Mouse (Mus musculus): Measurements from ENCODE around the gene Cirbp.
A peak's percentile ranks its signal among the peaks of the same experiment; 100 is the strongest.
"Not testable (repeated sequence)": the region's sequence is repeated elsewhere in the genome, so short reads cannot be mapped to it uniquely, and the experiment has no call there.

Gene Cirbp

GRCm38 (mm10) chr10:80161522-80162242, 4.1 kb upstream of the Cirbp start:
- DNase-seq (ENCODE audit: low spot score in 2 of 2): no peak

GRCm38 (mm10) chr10:80162243-80162608, 3.6 kb upstream of the Cirbp start:
- no peak for DNase-seq (ENCODE audit: low spot score in 2 of 2)

- no peak for DNase-seq (ENCODE audit: low spot score in 2 of 2)
Measured at GRCm38 (mm10) chr10:80162716-80163299, 3.0 kb upstream of the Cirbp start.

GRCm38 (mm10) chr10:80163721-80164120, 2.1 kb upstream of the Cirbp start:
- peak; percentile 44 to 48 for DNase-seq (ENCODE audit: low spot score in 2 of 2)

- DNase-seq (ENCODE audit: low spot score in 2 of 2): peak; percentile 31 to 42
Measured at GRCm38 (mm10) chr10:80164161-80164997, 1.4 kb upstream of the Cirbp start.

- DNase-seq (ENCODE audit: low spot score in 2 of 2): peak; percentile 97 to 98
Measured at GRCm38 (mm10) chr10:80164998-80165344, 814 bp upstream of the Cirbp start.

- not testable (repeated sequence) for DNase-seq (ENCODE audit: low spot score in 2 of 2)
Measured at GRCm38 (mm10) chr10:80166136-80166535, 351 bp downstream of the Cirbp start.

GRCm38 (mm10) chr10:80167460-80168037, 1.8 kb downstream of the Cirbp start:
- peak; percentile 97 to 99 for DNase-seq (ENCODE audit: low spot score in 2 of 2)

GRCm38 (mm10) chr10:80168038-80168661, 2.4 kb downstream of the Cirbp start:
- DNase-seq (ENCODE audit: low spot score in 2 of 2): peak; percentile 89 to 94

- DNase-seq (ENCODE audit: low spot score in 2 of 2): no peak
Measured at GRCm38 (mm10) chr10:80169070-80169469, 3.3 kb downstream of the Cirbp start.

GRCm38 (mm10) chr10:80169651-80170050, 3.9 kb downstream of the Cirbp start:
- DNase-seq (ENCODE audit: low spot score in 2 of 2): no peak

GRCm38 (mm10) chr10:80170052-80170451, 4.3 kb downstream of the Cirbp start:
- peak in 1 of 2 experiments; percentile 4 for DNase-seq (ENCODE audit: low spot score in 2 of 2)

- no peak for DNase-seq (ENCODE audit: low spot score in 2 of 2)
Measured at GRCm38 (mm10) chr10:80170601-80171021, 4.8 kb downstream of the Cirbp start.

- DNase-seq (ENCODE audit: low spot score in 2 of 2): no peak
Measured at GRCm38 (mm10) chr10:80171252-80171651, 5.5 kb downstream of the Cirbp start.

GRCm38 (mm10) chr10:80171760-80172526, 6.2 kb downstream of the Cirbp start:
- DNase-seq (ENCODE audit: low spot score in 2 of 2): peak in 1 of 2 experiments; percentile 3

GRCm38 (mm10) chr10:80172527-80173292, 6.9 kb downstream of the Cirbp start, which contains the start of gene 1600002K03Rik:
Gene 1600002K03Rik, plus strand, starts transcription at chr10:80172944.
- peak; percentile 87 to 93 for DNase-seq (ENCODE audit: low spot score in 2 of 2)

- DNase-seq (ENCODE audit: low spot score in 2 of 2): no peak
Measured at GRCm38 (mm10) chr10:80173358-80173757, 7.6 kb downstream of the Cirbp start.

- DNase-seq (ENCODE audit: low spot score in 2 of 2): peak in 1 of 2 experiments; percentile 4
Measured at GRCm38 (mm10) chr10:80173955-80174640, 8.3 kb downstream of the Cirbp start.

GRCm38 (mm10) chr10:80174705-80175104, 8.9 kb downstream of the Cirbp start:
- DNase-seq (ENCODE audit: low spot score in 2 of 2): peak in 1 of 2 experiments; percentile 7

Data from right cerebral cortex, adult 2 months (tissue).